Mouse (Mus musculus): ENCODE data around the gene Pde3a.

- TF ChIP-seq POLR2A (IDR thresholded peaks at IDR 0.05; ENCODE audit: insufficient read length, low read depth), result no peak
- TF ChIP-seq POLR2AphosphoS2 (IDR thresholded peaks at IDR 0.05; ENCODE audit: insufficient read length, low read depth), result no peak
- TF ChIP-seq E2F4 (IDR thresholded peaks at IDR 0.05; ENCODE audit: insufficient read depth), result no peak
- no peak for TF ChIP-seq CEBPB (IDR thresholded peaks at IDR 0.05; ENCODE audit: insufficient read depth, poor library complexity, severe bottlenecking)
- TF ChIP-seq USF1 (IDR thresholded peaks at IDR 0.05; ENCODE audit: low read depth), result no peak
- TF ChIP-seq MAX (IDR thresholded peaks at IDR 0.05; ENCODE audit: low read depth), result no peak
- no peak for TF ChIP-seq TCF12 (IDR thresholded peaks at IDR 0.05; ENCODE audit: insufficient read depth, poor library complexity, severe bottlenecking)
- TF ChIP-seq SRF (IDR thresholded peaks at IDR 0.05; ENCODE audit: control insufficient read depth, insufficient read length, low read depth), result no peak
- TF ChIP-seq MYOD1 (IDR thresholded peaks at IDR 0.05; ENCODE audit: control insufficient read depth in 1 of 3, insufficient read length in 2 of 3, low read depth in 2 of 3), result no peak
These were observed 988 bp upstream of the Pde3a start for GRCm38 (mm10) chr6:141248081-141248480.

All from myocyte (in vitro differentiated cells).